In genomic region chr6:85186033-85186743, GRCm38 (mm10) we compare ENCODE assay signal across 11 mouse cellular contexts. TPM values are rescaled to one million over a fixed set of nuclear protein-coding genes. Genes with fewer than 3 reads are reported as not detected.
A peak's percentile ranks its signal among the peaks of the same experiment; 100 is the strongest.
DNase-seq lines count a peak whose midpoint lies in the region; ATAC-seq and TF ChIP-seq lines count a peak whose summit lies in the region.
"Had no signal": no experiment of that assay in that cellular context is flagged by ENCODE, and none has a peak within 500 bp of the region (broad histone marks: within the 10 kb centered on the region; RNA-seq: fewer than 3 reads in every experiment).

No protein-coding gene starts in this region.

- intact Hi-C loops in heart, postnatal 10 days (cut with DNase I), result no loop called here

- no peak for TF ChIP-seq POLR2A in brain, embryonic 14.5 days (IDR thresholded peaks at IDR 0.05; ENCODE audit: borderline replicate concordance, extremely low read depth, insufficient read depth, insufficient read length, poor library complexity, severe bottlenecking)

- peak overlapping the region; percentile 43; the same call in 1 of the 2 replicates for H3K4me3 ChIP-seq in heart, embryonic 11.5 days (ENCODE audit: low read depth, low read length)
- peak overlapping the region; percentile 16; the same call in 1 of the 2 replicates for H3K4me3 ChIP-seq in intestine, embryonic 14.5 days (ENCODE audit: low read depth, low read length)
- peak overlapping the region; percentile 14; the same call in 1 of the 2 replicates for H3K4me3 ChIP-seq in liver, embryonic 13.5 days (replicated peaks)
- H3K4me3 ChIP-seq: neural tube, embryonic 13.5 days had no signal

- H3K4me1 ChIP-seq in heart, embryonic 11.5 days (ENCODE audit: control insufficient read depth, insufficient read depth, low read length), result peaks cover 12% of the 10 kb centered on the region
- peaks cover 23% of the 10 kb centered on the region for H3K4me1 ChIP-seq in intestine, embryonic 14.5 days (replicated peaks; ENCODE audit: control insufficient read depth, insufficient read depth, low read length)
- peaks cover 5% of the 10 kb centered on the region for H3K4me1 ChIP-seq in liver, embryonic 13.5 days (replicated peaks)

- TF ChIP-seq CTCF in brain, embryonic 14.5 days (IDR thresholded peaks at IDR 0.05; ENCODE audit: borderline replicate concordance, extremely low read depth, insufficient read depth, insufficient read length), result no peak

- no peak for DNase-seq in heart, postnatal 10 days
- peak; percentile 82 for DNase-seq in brain, embryonic 14.5 days (ENCODE audit: low read depth)
- peak; percentile 63 for DNase-seq in intestine, embryonic 14.5 days (ENCODE audit: low spot score)
- no peak for DNase-seq in liver, embryonic 13.5 days
- no peak for DNase-seq in spleen, adult 12 weeks (ENCODE audit: low spot score)
- no peak for DNase-seq in urinary bladder, postnatal 4 days (ENCODE audit: low spot score in 2 of 2)
- no peak for DNase-seq in natural killer cell, adult 2 months (ENCODE audit: low spot score in 2 of 2)
- DNase-seq: adrenal gland, adult 8-10 months; thymus, postnatal 36 days had no signal

- no peaks in the 10 kb centered on the region for H3K36me3 ChIP-seq in heart, embryonic 11.5 days (ENCODE audit: control insufficient read depth, insufficient read depth, low read length)
- H3K36me3 ChIP-seq in intestine, embryonic 14.5 days (ENCODE audit: control insufficient read depth, insufficient read depth, low read length), result no peaks in the 10 kb centered on the region
- no peaks in the 10 kb centered on the region for H3K36me3 ChIP-seq in liver, embryonic 13.5 days
- H3K36me3 ChIP-seq: neural tube, embryonic 13.5 days had no signal

- peaks cover 71% of the 10 kb centered on the region for H3K27me3 ChIP-seq in heart, embryonic 11.5 days (ENCODE audit: control insufficient read depth, insufficient read depth, low read length)
- peaks cover 74% of the 10 kb centered on the region for H3K27me3 ChIP-seq in intestine, embryonic 14.5 days (replicated peaks; ENCODE audit: control insufficient read depth, insufficient read depth, low read length)
- H3K27me3 ChIP-seq in liver, embryonic 13.5 days, result peaks cover 80% of the 10 kb centered on the region

- no peak overlapping the region for H3K9ac ChIP-seq in heart, embryonic 11.5 days (ENCODE audit: low read depth, low read length)
- H3K9ac ChIP-seq in intestine, embryonic 14.5 days (ENCODE audit: low read length), result no peak overlapping the region
- no peak overlapping the region for H3K9ac ChIP-seq in liver, embryonic 13.5 days
- H3K9ac ChIP-seq: neural tube, embryonic 13.5 days had no signal

- no peaks in the 10 kb centered on the region for H3K9me3 ChIP-seq in heart, embryonic 11.5 days (replicated peaks; ENCODE audit: control insufficient read depth, low read length)
- no peaks in the 10 kb centered on the region for H3K9me3 ChIP-seq in intestine, embryonic 14.5 days (ENCODE audit: control insufficient read depth, low read length)
- H3K9me3 ChIP-seq in liver, embryonic 13.5 days (replicated peaks), result no peaks in the 10 kb centered on the region

- H3K27ac ChIP-seq in heart, embryonic 11.5 days (ENCODE audit: low read depth, low read length), result no peak overlapping the region
- H3K27ac ChIP-seq in intestine, embryonic 14.5 days (ENCODE audit: low read depth), result no peak overlapping the region
- no peak overlapping the region for H3K27ac ChIP-seq in liver, embryonic 13.5 days
- H3K27ac ChIP-seq: neural tube, embryonic 13.5 days had no signal

- 2% methylated on average over 33 of the region's 33 CpGs for WGBS in heart, embryonic 11.5 days (ENCODE audit: insufficient replicate concordance)
- 3% methylated on average over 33 of the region's 33 CpGs for WGBS in intestine, embryonic 14.5 days
- WGBS in liver, embryonic 13.5 days (ENCODE audit: insufficient replicate concordance), result 5% methylated on average over 33 of the region's 33 CpGs

- H3K4me2 ChIP-seq in heart, embryonic 11.5 days, result peak overlapping the region; percentile 41
- H3K4me2 ChIP-seq in intestine, embryonic 14.5 days (ENCODE audit: low read length), result peak overlapping the region; percentile 38
- H3K4me2 ChIP-seq in liver, embryonic 13.5 days, result peak overlapping the region; percentile 30; the same call in 1 of the 2 replicates

- ATAC-seq in heart, embryonic 11.5 days (replicated peaks; ENCODE audit: insufficient number of reproducible peaks, low FRiP score, low TSS enrichment), result no peak
- ATAC-seq in intestine, embryonic 14.5 days (replicated peaks; ENCODE audit: low FRiP score, low TSS enrichment, low read depth), result no peak
- ATAC-seq in liver, embryonic 13.5 days (ENCODE audit: low read depth), result no peak

RNA-seq across cellular contexts. Expression of gene Emx1, which starts 1.1 kb away (rescaled TPM):
- polyA plus RNA-seq in heart, embryonic 11.5 days (2014; fragmentation: Nextera tagmentation; extraction: Ambion mirVana), result not detected in 2 replicates
- not detected for total RNA-seq in heart, postnatal 10 days (2021)
- 13.9 and 69.3 TPM in 2 replicates for polyA plus RNA-seq in brain, embryonic 14.5 days (2012; rRNA removed)
- polyA plus RNA-seq in intestine, embryonic 14.5 days (2014; fragmentation: Nextera tagmentation; extraction: Ambion mirVana), result 0.11 TPM in 1 of 2 replicates, not detected in the other
- polyA plus RNA-seq in liver, embryonic 13.5 days (2015; fragmentation: Nextera tagmentation; extraction: Ambion mirVana), result 0.08 TPM in 1 of 2 replicates, not detected in the other
- total RNA-seq: adrenal gland, adult 8-10 months had no signal
- polyA plus RNA-seq: neural tube, embryonic 13.5 days had no signal

RNA-seq across cellular contexts. Expression of gene Spr, which starts 48.6 kb away (rescaled TPM):
- 59.8 and 82.7 TPM in 2 replicates for polyA plus RNA-seq in heart, embryonic 11.5 days (2014; fragmentation: Nextera tagmentation; extraction: Ambion mirVana)
- 10 to 100 TPM; 57.6 to 58.9 TPM for total RNA-seq in heart, postnatal 10 days (2021)
- polyA plus RNA-seq in brain, embryonic 14.5 days (2012; rRNA removed), result 8.0 and 10.5 TPM in 2 replicates
- 102 and 107 TPM in 2 replicates for polyA plus RNA-seq in intestine, embryonic 14.5 days (2014; fragmentation: Nextera tagmentation; extraction: Ambion mirVana)
- 29.5 and 30.7 TPM in 2 replicates for polyA plus RNA-seq in liver, embryonic 13.5 days (2015; fragmentation: Nextera tagmentation; extraction: Ambion mirVana)

Comparison
In these comparisons a context has a peak if more than half of its experiments do, and no peak if none do; other contexts are left out.
1. DNase-seq: peak in brain, embryonic 14.5 days (single experiment) and intestine, embryonic 14.5 days (single experiment); none in heart, postnatal 10 days (0 of 2), liver, embryonic 13.5 days (single experiment), spleen, adult 12 weeks (single experiment), urinary bladder, postnatal 4 days (0 of 2) and natural killer cell, adult 2 months (0 of 2).
2. RNA of gene Emx1, which starts 1.1 kb away (polyA plus RNA-seq): 13.9 to 69.3 TPM in brain, embryonic 14.5 days; not detected in heart, embryonic 11.5 days, 0.11 TPM in intestine, embryonic 14.5 days and 0.08 TPM in liver, embryonic 13.5 days; every median in the first group is over 10 times any median in the second.
3. Peak in every context shown above with its lines, with median percentiles within 50 percentile points of each other: H3K4me2 ChIP-seq and H3K4me3 ChIP-seq.